Mouse (Mus musculus) CH12.LX (cell line): Measurements from ENCODE around the gene Hist1h3b. TPM values are rescaled to one million over a fixed set of nuclear protein-coding genes. Genes with fewer than 3 reads are reported as not detected.

ENCODE experiments used
- DNase-seq: peaks from one replicate; pipeline ENCODE4 v3.0.0-alpha.2; 2013; ENCODE audit errors: extremely low read depth
- H3K27ac ChIP-seq: 2 replicates; pipeline ENCODE4 v1.5.1; 2012; ENCODE audit warnings: low read depth, mild to moderate bottlenecking, control low read depth, moderate library complexity; ENCODE audit not compliant: insufficient read depth
- H3K27me3 ChIP-seq: replicated peaks from 2 replicates; pipeline ENCODE3; 2012; ENCODE audit warnings: inconsistent platforms
- H3K36me3 ChIP-seq, 2 experiments: replicated peaks in 1 of 2; 2 replicates each; pipeline versions ENCODE3 to v1.6.1; 2012; ENCODE audit warnings: inconsistent platforms in 1 of 2, low read length in 1 of 2, mild to moderate bottlenecking in 1 of 2, mixed read lengths in 1 of 2, moderate library complexity in 1 of 2; ENCODE audit not compliant: control insufficient read depth in 1 of 2, insufficient read depth in 1 of 2
- H3K4me1 ChIP-seq, 2 experiments: 2 replicates each; pipeline ENCODE4 v1.6.1; 2012; ENCODE audit warnings: inconsistent platforms in 1 of 2, moderate library complexity in 1 of 2; ENCODE audit not compliant: insufficient read depth in 2 of 2, control insufficient read depth in 1 of 2
- H3K4me2 ChIP-seq: 2 replicates; pipeline ENCODE4 v1.6.1; 2012; ENCODE audit warnings: low read depth, mild to moderate bottlenecking, control low read depth; ENCODE audit not compliant: poor library complexity, insufficient read depth, severe bottlenecking
- H3K4me3 ChIP-seq, 3 experiments: fragments of 150-350 bp in 1 of 3; sonication (generic) in 1 of 3; replicated peaks in 1 of 3; 2 replicates each; pipeline versions ENCODE3 to v1.5.1; 2011 to 2012; ENCODE audit warnings: low read depth in 2 of 3, low read length in 2 of 3, mild to moderate bottlenecking in 2 of 3, moderate library complexity in 2 of 3, control low read depth in 1 of 3, improper control_type of control experiment in 1 of 3, inconsistent platforms in 1 of 3, mixed read lengths in 1 of 3; ENCODE audit not compliant: poor library complexity in 1 of 3
- H3K79me2 ChIP-seq: replicated peaks from 2 replicates; pipeline ENCODE4 v1.6.1; 2012; ENCODE audit warnings: mild to moderate bottlenecking, moderate library complexity; ENCODE audit not compliant: control insufficient read depth, poor library complexity, insufficient read depth, severe bottlenecking; ENCODE audit errors: extremely low read depth
- H3K9ac ChIP-seq: 2 replicates; pipeline ENCODE4 v1.6.1; 2012; ENCODE audit warnings: low read depth, mild to moderate bottlenecking, control low read depth, moderate library complexity; ENCODE audit not compliant: insufficient read depth
- H3K9me3 ChIP-seq: replicated peaks from 2 replicates; pipeline ENCODE3; 2012; ENCODE audit warnings: low read length, inconsistent platforms, mixed read lengths
- CHD1 ChIP-seq: IDR thresholded peaks from 2 replicates; pipeline ENCODE4 v1.6.1; 2012; ENCODE audit warnings: low read depth, low read length, improper control_type of control experiment, inconsistent platforms
- CTCF ChIP-seq, 2 experiments: IDR thresholded peaks in 1 of 2; conservative IDR thresholded peaks in 1 of 2; 2 replicates each; pipeline ENCODE4 v1.5.1; 2011 to 2012; ENCODE audit warnings: low read depth in 2 of 2, low read length in 2 of 2, improper control_type of control experiment in 1 of 2, inconsistent platforms in 1 of 2, mild to moderate bottlenecking in 1 of 2, moderate library complexity in 1 of 2
- E2F4 ChIP-seq: IDR thresholded peaks from 2 replicates; pipeline ENCODE4 v1.6.1; 2011; ENCODE audit warnings: low read depth, low read length, improper control_type of control experiment; ENCODE audit not compliant: insufficient replicate concordance
- GABPA ChIP-seq: IDR thresholded peaks from 2 replicates; pipeline ENCODE4 v1.6.1; 2012; ENCODE audit warnings: low read depth, low read length, improper control_type of control experiment, inconsistent platforms; ENCODE audit not compliant: insufficient replicate concordance
- JUND ChIP-seq: conservative IDR thresholded peaks from 2 replicates; pipeline ENCODE4 v1.6.1; 2011; ENCODE audit warnings: low read depth, low read length, improper control_type of control experiment
- MAZ ChIP-seq: IDR thresholded peaks from 2 replicates; pipeline ENCODE4 v1.6.1; 2012; ENCODE audit warnings: low read depth, mild to moderate bottlenecking, inconsistent platforms, low read length, improper control_type of control experiment, moderate library complexity
- NRF1 ChIP-seq: IDR thresholded peaks from 2 replicates; pipeline ENCODE4 v1.6.1; 2014; ENCODE audit warnings: low read depth, mild to moderate bottlenecking, inconsistent platforms, low read length, improper control_type of control experiment, moderate library complexity
- PAX5 ChIP-seq: IDR thresholded peaks from 2 replicates; pipeline ENCODE4 v1.6.1; 2012; ENCODE audit warnings: low read length, inconsistent platforms, mixed read lengths
- POLR2AphosphoS2 ChIP-seq: IDR thresholded peaks from 2 replicates; pipeline ENCODE4 v1.6.1; 2011; ENCODE audit warnings: low read depth, low read length, improper control_type of control experiment
- RCOR1 ChIP-seq: conservative IDR thresholded peaks from 2 replicates; pipeline ENCODE4 v1.6.1; 2012; ENCODE audit warnings: low read depth, mild to moderate bottlenecking, inconsistent platforms, low read length, improper control_type of control experiment
- SMC3 ChIP-seq: IDR thresholded peaks from 2 replicates; pipeline ENCODE4 v1.6.1; 2011; ENCODE audit warnings: low read depth, low read length, improper control_type of control experiment
- TCF12 ChIP-seq: IDR thresholded peaks from 2 replicates; pipeline ENCODE4 v1.6.1; 2014; ENCODE audit warnings: low read depth, mild to moderate bottlenecking, inconsistent platforms, low read length, improper control_type of control experiment
- USF1 ChIP-seq: IDR thresholded peaks from 2 replicates; pipeline ENCODE4 v1.6.1; 2014; ENCODE audit warnings: low read depth, mild to moderate bottlenecking, inconsistent platforms, low read length, improper control_type of control experiment
- USF2 ChIP-seq: conservative IDR thresholded peaks from 2 replicates; pipeline ENCODE4 v1.6.1; 2011; ENCODE audit warnings: low read depth, low read length, improper control_type of control experiment
- ZMIZ1 ChIP-seq: IDR thresholded peaks from 2 replicates; pipeline ENCODE4 v1.6.1; 2012; ENCODE audit warnings: low read depth, mild to moderate bottlenecking, inconsistent platforms, low read length, improper control_type of control experiment
- ZNF384 ChIP-seq: IDR thresholded peaks from 2 replicates; pipeline ENCODE4 v1.6.1; 2012; ENCODE audit warnings: low read depth, low read length, improper control_type of control experiment, inconsistent platforms
- dilution Hi-C: fragments of 300-500 bp; cut with MboI; formaldehyde crosslinking; loops from 2 replicates; pipeline ENCODE4 v1.14.3; 2020; ENCODE audit warnings: low sequenced_read_pairs; ENCODE audit not compliant: extremely low pct_unique_long_range_greater_than_20kb, extremely low pct_ligation_motif_present
- in situ Hi-C: fragments of 300-500 bp; cut with MboI; formaldehyde crosslinking; loops from 3 replicates; pipeline ENCODE4 v1.14.3; 2019; ENCODE audit warnings: low sequenced_read_pairs, low pct_ligation_motif_present, low pct_unique_long_range_greater_than_20kb, mixed read lengths
- polyA plus RNA-seq: library from polyadenylated mRNA; unstranded; fragments of >175 nt; gene quantifications from 2 replicates; pipeline ENCODE4 v1.2.1, GENCODE M21; 2012; ENCODE audit warnings: low read depth; ENCODE audit not compliant: insufficient read length
- total RNA-seq, 2 experiments: library from RNA; depleted of rRNA; stranded (reverse); fragments of 300-350 nt in 1 of 2; fragments of >200 nt in 1 of 2; gene quantifications; 2 replicates each; pipeline ENCODE4 v1.2.3; 2012 to 2014

Hist1h3b gene
- total and polyA plus RNA-seq, 3 experiments = 5.5 to 2,096 (median 44.0) TPM

DNA sequence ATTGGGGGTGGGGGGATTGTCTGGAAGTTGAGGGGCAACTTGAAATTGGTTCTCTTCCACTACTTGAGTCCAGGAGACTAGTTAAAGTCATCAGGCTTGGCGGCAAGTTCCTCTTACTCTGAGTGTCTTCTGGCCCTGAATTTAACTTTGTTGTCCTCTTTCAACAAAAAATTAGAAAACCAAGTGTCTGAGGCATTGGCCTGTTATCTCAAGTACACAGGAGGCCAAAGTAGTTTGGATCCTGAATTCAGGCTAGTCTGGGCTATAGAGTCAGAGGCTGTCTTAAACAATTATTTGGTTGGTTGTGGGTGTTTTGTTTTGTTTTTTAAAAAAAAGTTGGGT lies 13.1 kb downstream of the Hist1h3b start:
- Histone ChIP-seq H3K27me3 (no peaks in the 10 kb centered on the region), H3K36me3 (no peaks in the 10 kb centered on the region), H3K27ac (no peak overlapping the region), H3K4me3 (no peak overlapping the region), H3K79me2 (no peaks in the 10 kb centered on the region), H3K9me3 (no peaks in the 10 kb centered on the region), H3K9ac (no peak overlapping the region; the same call in 1 of the 2 replicates), H3K4me2 (peak overlapping the region; percentile 88; the same call in 1 of the 2 replicates), H3K4me1 (peaks cover 0 to 20% of the 10 kb centered on the region in 2 experiments; a peak in 2 of 4 replicates)
- no peak for DNase-seq
- in situ Hi-C loops = loop anchor here (25.0 kb wide), 1 partner anchor 1728 kb away; the partner anchor contains the start of genes Hist1h2ag, Hist1h2ah, Hist1h2bj and Hist1h2bk
- TF ChIP-seq TCF12 (no peak), USF2 (no peak), CHD1 (no peak), ZNF384 (no peak)
- dilution Hi-C loops = no loop called here

DNA sequence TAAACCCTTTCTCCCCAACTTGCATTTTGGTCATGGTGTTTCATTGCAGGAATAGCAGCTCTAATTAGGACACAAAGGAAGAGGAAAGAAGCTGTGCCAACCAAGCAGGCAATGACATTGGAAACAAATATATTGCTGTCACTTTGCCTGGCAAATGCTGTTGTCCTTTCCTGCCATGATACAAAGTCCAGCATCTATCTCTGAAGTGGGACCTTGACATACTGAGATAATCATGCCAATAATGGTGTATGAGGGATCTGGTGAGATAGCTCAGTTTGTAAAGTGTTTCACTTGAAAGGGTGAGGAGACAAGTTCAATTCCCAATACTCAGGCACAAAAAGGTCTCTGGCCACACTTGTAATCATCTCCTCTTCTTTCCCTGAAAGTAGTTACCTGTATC lies 14.7 kb downstream of the Hist1h3b start:
- no peak for DNase-seq
- Histone ChIP-seq H3K9me3 (no peaks in the 10 kb centered on the region), H3K27ac (no peak overlapping the region), H3K9ac (no peak overlapping the region), H3K4me1 (peaks cover 0 to 20% of the 10 kb centered on the region in 2 experiments; a peak in 2 of 4 replicates), H3K27me3 (no peaks in the 10 kb centered on the region), H3K36me3 (no peaks in the 10 kb centered on the region), H3K4me3 (no peak overlapping the region), H3K4me2 (no peak overlapping the region), H3K79me2 (no peaks in the 10 kb centered on the region)
- dilution Hi-C loops = no loop called here
- TF ChIP-seq JUND (no peak), POLR2AphosphoS2 (no peak), USF1 (no peak), PAX5 (no peak), MAZ (no peak), USF2 (no peak), NRF1 (no peak), GABPA (no peak), CTCF (conservative IDR thresholded peaks at IDR 0.05 in 1 of 2, IDR thresholded peaks at IDR 0.05 in 1 of 2; ENCODE audit: low read depth in 2 of 2, low read length in 2 of 2) (no peak), SMC3 (no peak), RCOR1 (no peak), ZMIZ1 (no peak), E2F4 (no peak)
- in situ Hi-C loops = loop anchor here (25.0 kb wide), 1 partner anchor 1729 kb away; the partner anchor contains the start of genes Hist1h2ag, Hist1h2ah, Hist1h2bj and Hist1h2bk
